In genomic region chr6:35134844-35135243, GRCm38 (mm10) we compare ENCODE assay signal across 11 mouse cellular contexts. TPM values are rescaled to one million over a fixed set of nuclear protein-coding genes. Genes with fewer than 3 reads are reported as not detected.
A peak's percentile ranks its signal among the peaks of the same experiment; 100 is the strongest.
DNase-seq lines count a peak whose midpoint lies in the region; ATAC-seq and TF ChIP-seq lines count a peak whose summit lies in the region.
"Had no signal": no experiment of that assay in that cellular context is flagged by ENCODE, and none has a peak within 500 bp of the region (broad histone marks: within the 10 kb centered on the region; RNA-seq: fewer than 3 reads in every experiment).

No protein-coding gene starts in this region.

- DNase-seq in heart, postnatal 10 days = no peak
- DNase-seq in thymus, postnatal 0 days (ENCODE audit: low spot score) = peak; percentile 18
- no peak for DNase-seq in thymus, postnatal 25 days
- no peak for DNase-seq in stomach, postnatal 0 days (ENCODE audit: low spot score)
- DNase-seq in right cerebral cortex, postnatal 25 days = no peak
- DNase-seq in layer of hippocampus, adult 9-10 months (ENCODE audit: low spot score) = no peak
- DNase-seq: heart, adult 18-20 months; lung, adult 2 months; spleen, adult 18-20 months had no signal

- peaks cover 10% of the 10 kb centered on the region for H3K4me1 ChIP-seq in heart, embryonic 11.5 days (ENCODE audit: control insufficient read depth, insufficient read depth, low read length)
- no peaks in the 10 kb centered on the region for H3K4me1 ChIP-seq in intestine, postnatal 0 days (replicated peaks; ENCODE audit: control insufficient read depth, insufficient read depth, low read length)
- H3K4me1 ChIP-seq in stomach, postnatal 0 days (replicated peaks; ENCODE audit: control insufficient read depth, insufficient read depth) = no peaks in the 10 kb centered on the region; the same call in 1 of the 2 replicates

- H3K27ac ChIP-seq in heart, embryonic 11.5 days (ENCODE audit: low read depth, low read length) = no peak overlapping the region
- no peak overlapping the region for H3K27ac ChIP-seq in intestine, postnatal 0 days (ENCODE audit: low read depth, low read length)
- H3K27ac ChIP-seq in stomach, postnatal 0 days (replicated peaks) = no peak overlapping the region

- H3K9me3 ChIP-seq in heart, embryonic 11.5 days (replicated peaks; ENCODE audit: control insufficient read depth, low read length) = no peaks in the 10 kb centered on the region
- no peaks in the 10 kb centered on the region for H3K9me3 ChIP-seq in intestine, postnatal 0 days (ENCODE audit: control insufficient read depth)
- no peaks in the 10 kb centered on the region for H3K9me3 ChIP-seq in stomach, postnatal 0 days (ENCODE audit: control insufficient read depth, low read length)

- TF ChIP-seq CTCF in intestine, postnatal 0 days (IDR thresholded peaks at IDR 0.05; ENCODE audit: low read depth) = no peak
- no peak for TF ChIP-seq CTCF in stomach, postnatal 0 days (IDR thresholded peaks at IDR 0.05; ENCODE audit: low read depth)

- WGBS in heart, embryonic 11.5 days (ENCODE audit: insufficient replicate concordance) = 53% methylated on average over 2 of the region's 2 CpGs
- 46% methylated on average over 2 of the region's 2 CpGs for WGBS in intestine, postnatal 0 days
- 49% methylated on average over 2 of the region's 2 CpGs for WGBS in stomach, postnatal 0 days

- TF ChIP-seq EP300 in stomach, postnatal 0 days (optimal IDR thresholded peaks at IDR 0.05) = no peak

- no peaks in the 10 kb centered on the region for H3K27me3 ChIP-seq in heart, embryonic 11.5 days (ENCODE audit: control insufficient read depth, insufficient read depth, low read length)
- no peaks in the 10 kb centered on the region for H3K27me3 ChIP-seq in intestine, postnatal 0 days (replicated peaks; ENCODE audit: control insufficient read depth, insufficient read depth, low read length)
- H3K27me3 ChIP-seq in stomach, postnatal 0 days (ENCODE audit: control insufficient read depth, insufficient read depth, low read length) = no peaks in the 10 kb centered on the region

- H3K9ac ChIP-seq in heart, embryonic 11.5 days (ENCODE audit: low read depth, low read length) = no peak overlapping the region
- no peak overlapping the region for H3K9ac ChIP-seq in intestine, postnatal 0 days (ENCODE audit: low read depth, low read length)
- H3K9ac ChIP-seq in stomach, postnatal 0 days (ENCODE audit: low read length) = no peak overlapping the region

- peak overlapping the region; percentile 89 for H3K4me2 ChIP-seq in heart, embryonic 11.5 days
- peak overlapping the region; percentile 73 for H3K4me2 ChIP-seq in intestine, postnatal 0 days (replicated peaks; ENCODE audit: low read depth)
- no peak overlapping the region for H3K4me2 ChIP-seq in stomach, postnatal 0 days (replicated peaks; ENCODE audit: low read depth)

- peak overlapping the region; percentile 84 for H3K4me3 ChIP-seq in heart, embryonic 11.5 days (ENCODE audit: low read depth, low read length)
- H3K4me3 ChIP-seq in intestine, postnatal 0 days (ENCODE audit: low read depth, low read length) = 0 out of 2 replicates have a peak overlapping the region, but pooled peaks have one; percentile 78
- 0 out of 2 replicates have a peak overlapping the region, but pooled peaks have one; percentile 74 for H3K4me3 ChIP-seq in stomach, postnatal 0 days (ENCODE audit: low read depth, low read length)

- ATAC-seq in heart, embryonic 11.5 days (replicated peaks; ENCODE audit: insufficient number of reproducible peaks, low FRiP score, low TSS enrichment) = no peak
- ATAC-seq in intestine, postnatal 0 days = no peak
- no peak for ATAC-seq in stomach, postnatal 0 days (ENCODE audit: low FRiP score, low TSS enrichment)

- intact Hi-C loops in heart, postnatal 10 days (cut with DNase I) = no loop called here

- H3K36me3 ChIP-seq in heart, embryonic 11.5 days (ENCODE audit: control insufficient read depth, insufficient read depth, low read length) = no peaks in the 10 kb centered on the region
- no peaks in the 10 kb centered on the region for H3K36me3 ChIP-seq in intestine, postnatal 0 days (ENCODE audit: control insufficient read depth, insufficient read depth)
- no peaks in the 10 kb centered on the region for H3K36me3 ChIP-seq in stomach, postnatal 0 days (ENCODE audit: control insufficient read depth, insufficient read depth, low read length)

RNA-seq across cellular contexts. Expression of gene Cnot4, which starts 1.3 kb away (rescaled TPM):
- 23.9 and 25.5 TPM in 2 replicates for polyA plus RNA-seq in heart, embryonic 11.5 days (2014; fragmentation: Nextera tagmentation; extraction: Ambion mirVana)
- total RNA-seq in heart, postnatal 10 days (2021) = 10 to 100 TPM; 22.5 to 24.5 TPM
- 30.4 and 30.6 TPM in 2 replicates for polyA plus RNA-seq in thymus, postnatal 0 days (2015; fragmentation: Nextera tagmentation; extraction: Ambion mirVana)
- 15.1 and 15.7 TPM in 2 replicates for polyA plus RNA-seq in intestine, postnatal 0 days (2015; fragmentation: Nextera tagmentation; extraction: Ambion mirVana)
- 11.6 and 12.2 TPM in 2 replicates for polyA plus RNA-seq in stomach, postnatal 0 days (2015; fragmentation: Nextera tagmentation; extraction: Ambion mirVana)

RNA-seq across cellular contexts. Expression of gene Nup205, which starts 42.4 kb away (rescaled TPM):
- polyA plus RNA-seq in heart, embryonic 11.5 days (2014; fragmentation: Nextera tagmentation; extraction: Ambion mirVana) = 32.8 and 43.1 TPM in 2 replicates
- 10 to 100 TPM; 24.2 to 27.3 TPM for total RNA-seq in heart, postnatal 10 days (2021)
- polyA plus RNA-seq in thymus, postnatal 0 days (2015; fragmentation: Nextera tagmentation; extraction: Ambion mirVana) = 25.0 and 30.0 TPM in 2 replicates
- polyA plus RNA-seq in intestine, postnatal 0 days (2015; fragmentation: Nextera tagmentation; extraction: Ambion mirVana) = 6.6 and 7.7 TPM in 2 replicates
- 7.2 and 7.4 TPM in 2 replicates for polyA plus RNA-seq in stomach, postnatal 0 days (2015; fragmentation: Nextera tagmentation; extraction: Ambion mirVana)
